Mouse (Mus musculus): ENCODE measurements around the gene Eaf2.

DNA sequence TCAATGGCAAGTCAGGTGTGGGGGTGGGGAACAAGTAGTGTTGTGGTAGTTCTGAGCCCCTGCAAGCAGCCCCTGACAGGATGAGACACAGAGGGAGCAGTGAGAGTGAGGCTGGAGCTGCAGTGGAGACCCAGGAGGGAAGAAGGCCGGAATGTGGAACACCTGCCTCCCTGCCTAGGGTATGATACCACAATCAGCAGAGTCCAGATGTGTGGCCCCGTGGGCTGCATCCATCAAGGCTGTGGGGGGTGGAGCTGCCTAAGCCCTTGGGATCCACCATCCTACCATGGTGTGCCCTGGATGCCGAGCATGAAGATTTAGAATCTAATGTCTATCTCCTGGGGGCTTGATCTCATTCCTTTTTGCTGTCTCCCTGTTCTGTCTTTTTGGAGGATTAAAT is 61.1 kb downstream of the Eaf2 start:
- no peak for TF ChIP-seq CTCF (IDR thresholded peaks at IDR 0.05; ENCODE audit: low read depth)
- peak; percentile 21; the same call in 1 of the 2 replicates for TF ChIP-seq EP300 (IDR thresholded peaks at IDR 0.05; ENCODE audit: low read depth)

All from liver, embryonic 14.5 days (tissue).